Mouse (Mus musculus): ENCODE results near the gene Fam83g. TPM values are rescaled to one million over a fixed set of nuclear protein-coding genes. Genes with fewer than 3 reads are reported as not detected.

Gene Fam83g
- total and polyA plus RNA-seq, 3 experiments: 0.26 to 0.30 (median 0.29) TPM

DNA sequence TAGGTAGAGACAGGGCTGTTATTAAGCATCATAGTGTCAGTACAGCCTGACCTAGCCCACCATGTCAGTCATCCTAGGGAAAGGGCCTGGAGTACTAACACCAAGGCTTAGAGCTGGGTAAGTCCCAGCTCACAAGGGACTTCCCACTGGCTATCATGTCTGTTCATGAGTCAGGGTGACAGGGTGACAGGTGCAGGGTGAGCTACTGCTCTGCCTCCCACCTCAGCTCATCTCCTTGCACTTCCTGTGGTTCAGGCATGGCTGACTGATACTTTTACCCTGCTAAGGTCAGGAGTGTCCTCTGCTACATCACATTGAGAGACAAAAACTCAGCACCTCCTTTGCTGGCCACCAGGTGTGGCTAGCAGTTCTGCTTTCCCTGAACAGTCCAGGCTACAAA is 15.0 kb downstream of the Fam83g start:
- no peaks in the 10 kb centered on the region for H3K79me2 ChIP-seq (replicated peaks; ENCODE audit: control insufficient read depth, insufficient read depth, low read length)
- H3K4me3 ChIP-seq: no peak overlapping the region
- DNase-seq: no peak
- intact Hi-C loops (cut with DNase I): no loop called here
- no peaks in the 10 kb centered on the region for H3K27me3 ChIP-seq (ENCODE audit: control insufficient read depth, insufficient read depth, low read length)
- no peaks in the 10 kb centered on the region for H3K36me3 ChIP-seq (ENCODE audit: control insufficient read depth, insufficient read depth, low read length)
- H3K27ac ChIP-seq: no peak overlapping the region
- TF ChIP-seq EP300 (IDR thresholded peaks at IDR 0.05; ENCODE audit: insufficient read depth, low read depth, low read length) (no peak), POLR2A (IDR thresholded peaks at IDR 0.05; ENCODE audit: insufficient read depth, low read depth, low read length) (no peak), CTCF (IDR thresholded peaks at IDR 0.05) (no peak)
- H3K4me1 ChIP-seq (ENCODE audit: control insufficient read depth, insufficient read depth, low read length): no peaks in the 10 kb centered on the region; the same call in 1 of the 2 replicates
- no peak overlapping the region for H3K9ac ChIP-seq (ENCODE audit: low read depth, low read length)

DNA sequence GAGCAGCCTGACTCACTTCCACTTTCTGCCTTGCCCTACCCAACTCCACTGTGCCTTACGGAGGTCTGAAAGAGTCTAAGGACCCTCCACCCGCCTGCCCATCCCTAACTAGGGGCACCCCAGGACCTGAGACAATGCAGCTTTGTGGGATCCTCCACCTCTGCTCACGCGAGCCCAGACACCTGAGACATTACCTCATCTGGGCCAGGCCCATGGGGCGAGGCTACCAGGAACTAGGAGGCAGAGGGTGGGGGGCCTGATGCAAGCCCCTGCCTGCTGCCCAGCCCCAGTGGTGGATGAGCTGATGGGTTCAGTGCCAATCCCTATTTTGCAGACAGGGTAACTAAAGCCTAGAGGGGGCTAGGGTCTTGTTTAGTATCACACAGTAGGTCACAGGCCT is 15.6 kb downstream of the Fam83g start:
- H3K4me1 ChIP-seq (ENCODE audit: control insufficient read depth, insufficient read depth, low read length): no peaks in the 10 kb centered on the region; the same call in 1 of the 2 replicates
- 97% methylated on average over 5 of the region's 5 CpGs for WGBS
- TF ChIP-seq CTCF (IDR thresholded peaks at IDR 0.05) (no peak), EP300 (IDR thresholded peaks at IDR 0.05; ENCODE audit: insufficient read depth, low read depth, low read length) (no peak), POLR2A (IDR thresholded peaks at IDR 0.05; ENCODE audit: insufficient read depth, low read depth, low read length) (no peak)

DNA sequence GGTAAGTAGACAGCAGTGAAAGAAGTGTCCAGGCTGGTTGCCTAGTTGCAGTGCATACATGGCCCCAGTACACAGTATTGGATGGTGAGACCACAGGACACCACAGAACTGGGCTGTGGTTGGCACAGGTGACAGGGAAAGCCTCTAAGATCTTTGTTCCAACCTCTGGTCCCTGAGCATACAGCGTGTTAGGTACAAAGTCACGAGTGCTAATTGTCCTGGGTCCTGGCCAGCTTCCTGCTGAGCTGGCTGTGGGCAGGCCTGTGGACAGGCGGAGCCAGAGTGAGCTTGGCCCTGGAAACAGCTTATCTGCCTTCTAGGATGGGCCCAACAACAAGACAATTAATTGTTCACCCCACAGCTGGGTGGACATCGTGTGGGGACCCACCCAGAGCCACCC is 16.0 kb downstream of the Fam83g start:
- no peaks in the 10 kb centered on the region for H3K27me3 ChIP-seq (ENCODE audit: control insufficient read depth, insufficient read depth, low read length)
- no peaks in the 10 kb centered on the region for H3K36me3 ChIP-seq (ENCODE audit: control insufficient read depth, insufficient read depth, low read length)
- H3K9ac ChIP-seq (ENCODE audit: low read depth, low read length): no peak overlapping the region
- no peak for TF ChIP-seq CTCF (IDR thresholded peaks at IDR 0.05)
- TF ChIP-seq EP300 (IDR thresholded peaks at IDR 0.05; ENCODE audit: insufficient read depth, low read depth, low read length): no peak
- no peak for TF ChIP-seq POLR2A (IDR thresholded peaks at IDR 0.05; ENCODE audit: insufficient read depth, low read depth, low read length)
- peak; percentile 49 to 58 for DNase-seq
- no peak overlapping the region for H3K27ac ChIP-seq
- H3K4me3 ChIP-seq: no peak overlapping the region
- WGBS: 25% methylated on average over 4 of the region's 4 CpGs
- intact Hi-C loops (cut with DNase I): no loop called here
- no peaks in the 10 kb centered on the region for H3K79me2 ChIP-seq (replicated peaks; ENCODE audit: control insufficient read depth, insufficient read depth, low read length)
- no peaks in the 10 kb centered on the region; the same call in 1 of the 2 replicates for H3K4me1 ChIP-seq (ENCODE audit: control insufficient read depth, insufficient read depth, low read length)

More for the DNA sequence above, 15.6 kb downstream of the Fam83g start:
- no peaks in the 10 kb centered on the region for H3K79me2 ChIP-seq (replicated peaks; ENCODE audit: control insufficient read depth, insufficient read depth, low read length)
- H3K27ac ChIP-seq: no peak overlapping the region
- no peaks in the 10 kb centered on the region for H3K27me3 ChIP-seq (ENCODE audit: control insufficient read depth, insufficient read depth, low read length)
- no peak overlapping the region for H3K4me3 ChIP-seq
- H3K36me3 ChIP-seq (ENCODE audit: control insufficient read depth, insufficient read depth, low read length): no peaks in the 10 kb centered on the region
- H3K9ac ChIP-seq (ENCODE audit: low read depth, low read length): no peak overlapping the region
- intact Hi-C loops (cut with DNase I): no loop called here
- DNase-seq: no peak

DNA sequence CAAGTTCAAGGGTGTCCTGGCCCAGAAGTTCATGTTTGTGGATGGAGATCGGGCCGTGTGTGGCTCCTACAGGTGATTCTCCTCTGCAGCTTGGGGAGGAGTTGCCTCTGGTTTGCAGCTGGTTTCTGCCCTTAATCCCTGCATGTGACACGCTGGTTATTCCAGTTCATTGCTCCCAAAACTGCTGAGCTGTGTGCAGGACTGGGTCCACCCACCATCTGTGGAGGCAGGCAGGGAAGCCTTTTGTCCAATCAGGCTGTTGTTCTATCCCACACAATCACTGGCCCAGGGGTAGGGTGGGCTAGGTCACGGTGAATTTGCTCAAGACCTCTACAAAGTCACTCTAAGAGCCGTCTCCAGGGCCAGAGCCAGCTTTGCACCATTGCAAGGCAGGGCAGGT is 17.8 kb downstream of the Fam83g start:
- H3K27ac ChIP-seq: no peak overlapping the region
- no peak for DNase-seq
- intact Hi-C loops (cut with DNase I): no loop called here
- whole genome bisulfite sequencing: 86% methylated on average over 5 of the region's 5 CpGs
- H3K4me1 ChIP-seq (ENCODE audit: control insufficient read depth, insufficient read depth, low read length): no peaks in the 10 kb centered on the region; the same call in 1 of the 2 replicates
- no peaks in the 10 kb centered on the region for H3K27me3 ChIP-seq (ENCODE audit: control insufficient read depth, insufficient read depth, low read length)
- H3K4me3 ChIP-seq: no peak overlapping the region
- no peaks in the 10 kb centered on the region for H3K79me2 ChIP-seq (replicated peaks; ENCODE audit: control insufficient read depth, insufficient read depth, low read length)
- no peaks in the 10 kb centered on the region for H3K36me3 ChIP-seq (ENCODE audit: control insufficient read depth, insufficient read depth, low read length)
- H3K9ac ChIP-seq (ENCODE audit: low read depth, low read length): no peak overlapping the region
- TF ChIP-seq CTCF (IDR thresholded peaks at IDR 0.05) (no peak), EP300 (IDR thresholded peaks at IDR 0.05; ENCODE audit: insufficient read depth, low read depth, low read length) (no peak), POLR2A (IDR thresholded peaks at IDR 0.05; ENCODE audit: insufficient read depth, low read depth, low read length) (no peak)

DNA sequence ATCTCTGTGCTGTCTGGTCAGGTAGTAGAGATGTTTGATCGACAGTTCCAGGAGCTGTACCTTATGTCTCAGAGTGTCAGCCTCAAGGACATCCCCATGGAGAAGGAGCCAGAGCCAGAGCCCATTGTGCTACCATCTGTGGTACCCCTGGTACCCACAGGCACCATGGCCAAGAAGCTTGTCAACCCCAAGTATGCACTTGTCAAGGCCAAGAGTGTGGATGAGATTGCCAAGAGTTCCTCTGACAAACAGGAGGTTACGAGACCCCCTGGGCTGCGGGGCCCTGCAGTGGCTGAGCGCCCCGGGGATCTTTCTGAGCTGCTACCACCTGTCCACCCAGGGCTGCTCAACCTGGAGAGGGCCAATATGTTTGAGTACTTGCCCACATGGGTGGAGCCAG is 18.6 kb downstream of the Fam83g start:
- 96% methylated on average over 5 of the region's 5 CpGs for WGBS
- H3K27ac ChIP-seq: no peak overlapping the region
- intact Hi-C loops (cut with DNase I): no loop called here
- no peaks in the 10 kb centered on the region; the same call in 1 of the 2 replicates for H3K4me1 ChIP-seq (ENCODE audit: control insufficient read depth, insufficient read depth, low read length)
- no peak overlapping the region for H3K4me3 ChIP-seq
- H3K36me3 ChIP-seq (ENCODE audit: control insufficient read depth, insufficient read depth, low read length): no peaks in the 10 kb centered on the region
- H3K27me3 ChIP-seq (ENCODE audit: control insufficient read depth, insufficient read depth, low read length): no peaks in the 10 kb centered on the region
- TF ChIP-seq EP300 (IDR thresholded peaks at IDR 0.05; ENCODE audit: insufficient read depth, low read depth, low read length) (no peak), CTCF (IDR thresholded peaks at IDR 0.05) (no peak), POLR2A (IDR thresholded peaks at IDR 0.05; ENCODE audit: insufficient read depth, low read depth, low read length) (no peak)
- DNase-seq: no peak
- no peak overlapping the region for H3K9ac ChIP-seq (ENCODE audit: low read depth, low read length)
- no peaks in the 10 kb centered on the region for H3K79me2 ChIP-seq (replicated peaks; ENCODE audit: control insufficient read depth, insufficient read depth, low read length)

DNA sequence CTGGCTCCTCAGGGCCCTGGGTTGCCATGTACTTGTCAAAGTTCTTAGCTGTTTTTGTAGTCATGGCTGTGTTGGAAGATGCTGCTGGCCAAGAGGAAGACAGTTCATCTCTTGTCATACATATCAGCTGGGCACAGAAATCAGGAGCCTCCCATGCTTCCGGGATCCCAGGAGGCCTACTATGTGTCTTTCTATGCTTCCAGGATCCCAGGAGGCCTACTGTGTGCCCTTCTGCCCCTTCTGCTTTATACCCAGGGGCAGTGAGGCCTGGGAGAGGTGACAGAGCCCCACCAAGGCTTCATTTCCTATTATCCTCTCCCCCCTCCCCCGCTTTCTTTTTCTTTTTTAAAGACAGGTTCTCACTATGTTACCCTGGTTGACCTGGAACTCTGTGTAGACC is 21.7 kb downstream of the Fam83g start:
- Histone ChIP-seq H3K79me2 (replicated peaks; ENCODE audit: control insufficient read depth, insufficient read depth, low read length) (no peaks in the 10 kb centered on the region), H3K9ac (ENCODE audit: low read depth, low read length) (no peak overlapping the region), H3K27ac (no peak overlapping the region), H3K36me3 (ENCODE audit: control insufficient read depth, insufficient read depth, low read length) (no peaks in the 10 kb centered on the region), H3K4me1 (ENCODE audit: control insufficient read depth, insufficient read depth, low read length) (no peaks in the 10 kb centered on the region), H3K4me3 (no peak overlapping the region), H3K27me3 (ENCODE audit: control insufficient read depth, insufficient read depth, low read length) (no peaks in the 10 kb centered on the region)
- no peak for TF ChIP-seq CTCF (IDR thresholded peaks at IDR 0.05)
- TF ChIP-seq POLR2A (IDR thresholded peaks at IDR 0.05; ENCODE audit: insufficient read depth, low read depth, low read length): no peak
- no peak for TF ChIP-seq EP300 (IDR thresholded peaks at IDR 0.05; ENCODE audit: insufficient read depth, low read depth, low read length)
- intact Hi-C loops (cut with DNase I): no loop called here
- WGBS: 86% methylated on average over 2 of the region's 2 CpGs
- no peak for DNase-seq
